Mouse (Mus musculus) left cerebral cortex, postnatal 10 days (tissue): Measurements from ENCODE around the gene Adam12. TPM values are rescaled to one million over a fixed set of nuclear protein-coding genes. Genes with fewer than 3 reads are reported as not detected.
"Not testable (repeated sequence)": the region's sequence is repeated elsewhere in the genome, so short reads cannot be mapped to it uniquely, and the experiment has no call there.

ENCODE experiments used
- DNase-seq, 2 experiments: peaks; one replicate each; pipeline ENCODE4 v3.0.0; 2021 to 2022; ENCODE audit warnings: low spot score in 2 of 2, mixed read lengths in 1 of 2; ENCODE audit errors: extremely low spot score in 1 of 2
- intact Hi-C: fragments of 180-260 bp; cut with DNase I; formaldehyde crosslinking; loops from one replicate; pipeline ENCODE4 v1.15.1; 2025
- total RNA-seq, 2 experiments: library from RNA; stranded (reverse); gene quantifications; 2 replicates each; pipeline ENCODE4 v1.2.3; 2021

The Adam12 gene
- total RNA-seq, 2 experiments from 2014 or later: 8.6 to 9.0 TPM

DNA sequence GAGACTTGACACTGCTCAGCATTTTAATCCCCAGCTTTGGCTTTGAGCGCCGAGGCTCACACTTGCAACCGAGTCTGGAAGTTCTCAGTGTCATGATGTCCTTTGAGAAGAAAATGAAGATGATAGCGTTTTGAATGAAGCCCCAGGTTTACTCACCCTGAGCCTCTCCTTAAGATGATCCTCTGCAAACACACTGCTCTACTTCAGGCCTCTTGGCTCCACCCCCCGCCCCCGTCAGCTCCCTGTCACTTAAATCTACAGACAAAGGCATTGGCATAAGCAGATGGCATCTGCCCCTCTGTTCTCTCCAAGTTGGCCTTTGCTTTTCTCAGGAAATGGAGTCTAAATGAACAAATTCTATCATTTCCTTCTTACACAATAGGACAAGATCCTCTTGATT lies 308.0 kb downstream of the Adam12 start:
- no peak for DNase-seq
- intact Hi-C loops: no loop called here

DNA sequence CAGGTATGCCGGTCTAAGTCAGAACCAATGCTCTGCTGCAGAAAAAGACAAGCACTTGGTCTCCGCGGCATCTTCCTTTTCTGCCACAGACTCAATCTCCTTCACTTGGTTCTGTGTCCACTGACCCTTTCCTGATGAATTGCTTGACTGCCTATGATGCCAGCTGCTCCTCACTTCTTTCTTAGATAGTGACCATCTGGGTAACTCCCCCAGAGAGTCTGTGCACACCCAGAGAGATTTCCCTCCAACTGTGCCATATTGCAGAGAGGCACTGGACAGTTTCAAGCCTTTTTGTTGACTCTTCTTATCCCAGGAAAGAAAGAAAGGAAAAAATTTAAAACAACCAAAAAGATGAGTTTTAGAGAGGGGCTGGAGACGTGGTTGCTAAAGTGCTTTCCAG lies 310.7 kb downstream of the Adam12 start:
- intact Hi-C loops: no loop called here
- no peak for DNase-seq

- DNase-seq: no peak
- intact Hi-C loops: no loop called here
Observed at GRCm38 (mm10) chr7:133920724-133921123, 311.2 kb downstream of the Adam12 start.

- peak; percentile 20 to 56 for DNase-seq
- intact Hi-C loops: no loop called here
Observed at GRCm38 (mm10) chr7:133919918-133920317, 312.0 kb downstream of the Adam12 start.

DNA sequence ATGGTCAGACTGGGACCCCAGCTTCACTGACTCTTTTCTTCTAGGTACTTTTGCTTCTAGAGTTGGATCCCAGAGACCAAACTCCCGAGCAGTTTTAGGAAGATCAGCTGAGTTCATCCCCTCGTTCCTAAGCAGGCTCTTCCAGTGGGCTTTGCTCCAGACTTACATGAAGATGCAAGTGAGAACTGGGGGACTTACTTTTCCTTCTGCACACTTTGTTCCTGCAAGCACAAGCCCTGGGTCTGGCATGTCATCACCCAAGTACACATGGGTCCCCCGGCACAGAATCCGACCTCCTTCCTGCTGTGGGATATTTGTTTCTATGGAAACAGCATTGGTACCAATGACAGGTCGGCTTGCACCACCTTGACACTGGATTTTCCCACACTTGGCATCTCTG lies 312.6 kb downstream of the Adam12 start:
- no peak for DNase-seq
- intact Hi-C loops: no loop called here

- intact Hi-C loops: no loop called here
- DNase-seq: no peak
Observed at GRCm38 (mm10) chr7:133916230-133916629, 315.7 kb downstream of the Adam12 start.

GRCm38 (mm10) chr7:133911881-133912280 lies 320.1 kb downstream of the Adam12 start:
- peak in 1 of 2 experiments; percentile 31 for DNase-seq
- intact Hi-C loops: no loop called here

GRCm38 (mm10) chr7:133909833-133910375 lies 322.0 kb downstream of the Adam12 start:
- no peak for DNase-seq
- intact Hi-C loops: no loop called here

DNA sequence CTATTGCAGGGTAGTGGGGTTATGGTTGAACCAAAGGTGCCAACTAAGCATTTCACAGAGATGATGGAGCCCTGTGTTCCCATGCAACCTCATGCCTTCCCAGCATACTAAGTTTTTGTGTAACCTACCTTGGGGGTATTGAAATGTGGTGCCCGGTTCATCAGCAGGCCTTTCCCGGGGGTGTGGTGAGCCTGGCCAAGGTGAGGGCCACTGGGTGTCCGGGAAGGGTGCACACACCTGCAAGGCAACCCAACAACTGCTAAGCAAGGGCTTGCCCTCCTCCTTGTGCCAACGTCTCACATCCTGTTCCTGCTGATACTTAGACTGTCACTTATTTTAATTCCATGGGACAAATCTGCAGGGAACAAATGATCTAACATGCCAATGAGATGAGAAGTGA lies 323.0 kb downstream of the Adam12 start:
- no peak for DNase-seq
- intact Hi-C loops: no loop called here

DNA sequence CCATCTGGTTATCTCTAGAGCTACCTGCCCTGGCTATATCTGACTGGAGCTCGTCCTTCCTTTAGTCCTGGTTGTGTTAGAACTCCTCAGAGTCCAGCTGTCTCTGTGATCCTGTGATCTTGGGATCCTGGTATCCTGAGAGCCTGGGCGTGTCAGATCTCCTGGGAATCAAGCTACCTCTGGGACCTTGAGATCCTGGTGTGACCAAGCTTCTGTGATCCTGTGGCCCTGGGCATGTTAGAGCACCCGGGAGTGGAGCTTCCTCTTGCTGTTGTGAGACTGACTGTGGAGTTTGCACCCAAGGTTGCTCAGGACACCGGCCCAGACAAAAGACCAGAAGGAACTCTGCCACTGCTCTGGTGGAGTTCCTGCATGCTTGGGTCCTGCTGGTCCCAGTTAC lies 332.6 kb downstream of the Adam12 start:
- DNase-seq: no peak
- intact Hi-C loops: no loop called here

- intact Hi-C loops: no loop called here
- no peak for DNase-seq
Observed at GRCm38 (mm10) chr7:133891796-133892195, 340.1 kb downstream of the Adam12 start.

DNA sequence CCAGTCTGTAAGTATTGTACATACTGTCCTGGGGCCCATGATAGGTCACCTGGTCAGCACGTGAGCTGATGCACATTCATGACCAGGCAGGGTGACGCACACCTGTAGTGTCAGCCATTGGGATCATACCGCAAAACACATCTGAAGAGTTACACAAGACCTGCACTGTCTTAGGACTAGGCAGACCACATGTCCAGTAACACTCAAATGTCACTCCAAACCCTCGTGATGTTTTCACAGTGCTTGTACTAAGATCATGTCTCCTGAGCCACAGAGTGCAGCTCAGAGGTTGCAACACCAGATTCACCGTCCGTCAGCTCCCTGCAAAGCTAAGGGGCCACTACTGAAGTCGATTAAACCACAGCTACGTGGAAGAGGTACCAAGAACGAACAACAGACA lies 340.6 kb downstream of the Adam12 start:
- DNase-seq: no peak

DNA sequence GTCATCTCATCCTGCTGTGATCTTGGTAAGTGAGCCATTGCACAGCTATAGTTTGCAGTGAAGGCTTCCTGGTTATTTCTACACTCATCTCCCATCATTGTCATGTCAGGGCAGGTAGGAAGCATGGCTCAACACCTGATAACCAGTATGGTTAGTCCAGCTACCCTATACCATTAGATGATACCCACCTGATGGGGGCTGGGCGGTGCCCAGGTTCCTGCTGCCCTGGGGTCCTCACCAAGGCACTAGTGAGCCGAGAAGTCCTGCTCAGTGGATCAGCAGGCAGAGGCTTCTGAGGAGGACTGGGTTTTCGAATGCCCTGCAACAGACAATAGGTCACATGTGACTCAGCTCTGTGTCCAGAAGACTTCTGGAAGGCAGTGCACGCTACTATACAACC lies 342.0 kb downstream of the Adam12 start:
- intact Hi-C loops: no loop called here
- DNase-seq: no peak

More for the DNA sequence above, 340.6 kb downstream of the Adam12 start:
- intact Hi-C loops: no loop called here

DNA sequence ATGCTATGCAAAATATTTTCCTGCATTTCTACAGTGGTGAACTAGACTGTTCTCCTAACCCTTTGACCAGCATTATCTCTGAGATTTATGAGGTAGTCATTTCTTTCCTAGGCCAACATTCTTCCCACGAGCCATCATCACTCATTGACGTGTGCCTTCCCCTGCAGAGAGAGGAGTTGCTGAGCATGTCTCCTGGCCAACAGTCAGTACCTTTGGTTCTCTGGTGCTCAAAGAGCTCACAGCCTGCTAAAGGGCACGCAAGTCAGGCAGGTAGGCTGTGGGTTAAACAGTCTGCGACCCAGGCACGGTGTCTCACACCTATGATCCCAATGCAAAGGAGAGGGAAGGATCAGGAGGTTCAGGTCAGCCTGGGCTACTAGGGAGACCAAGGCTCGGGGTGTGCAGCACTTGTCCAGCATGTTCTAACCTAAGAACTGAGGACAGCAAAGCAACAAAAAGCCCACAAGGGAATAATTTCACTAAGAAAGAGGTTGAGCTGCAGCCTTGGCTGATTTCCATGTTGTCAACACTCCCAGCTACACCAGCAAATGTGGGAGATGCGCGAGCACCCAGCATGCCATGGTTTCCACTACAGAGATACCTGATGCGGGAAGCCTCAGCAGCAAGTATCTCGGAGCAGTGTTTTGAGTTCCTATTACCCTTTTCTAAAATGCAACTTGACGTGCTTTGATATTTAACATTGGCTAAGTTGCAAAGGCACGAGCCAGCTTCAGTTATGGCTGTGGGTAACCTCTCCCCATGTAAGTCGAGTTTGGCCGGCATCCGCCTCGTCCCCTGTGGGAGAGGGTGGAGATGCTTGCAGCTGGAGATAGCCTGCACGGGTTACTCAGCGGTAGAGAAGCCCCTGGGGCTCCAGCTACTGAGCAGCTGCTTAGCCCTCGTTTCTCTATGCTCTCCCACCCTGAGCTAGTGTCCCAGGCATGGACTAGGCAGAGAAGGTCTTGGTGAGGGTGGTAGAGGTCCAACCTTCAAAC lies 342.7 kb downstream of the Adam12 start:
- no peak for DNase-seq
- intact Hi-C loops: no loop called here

DNA sequence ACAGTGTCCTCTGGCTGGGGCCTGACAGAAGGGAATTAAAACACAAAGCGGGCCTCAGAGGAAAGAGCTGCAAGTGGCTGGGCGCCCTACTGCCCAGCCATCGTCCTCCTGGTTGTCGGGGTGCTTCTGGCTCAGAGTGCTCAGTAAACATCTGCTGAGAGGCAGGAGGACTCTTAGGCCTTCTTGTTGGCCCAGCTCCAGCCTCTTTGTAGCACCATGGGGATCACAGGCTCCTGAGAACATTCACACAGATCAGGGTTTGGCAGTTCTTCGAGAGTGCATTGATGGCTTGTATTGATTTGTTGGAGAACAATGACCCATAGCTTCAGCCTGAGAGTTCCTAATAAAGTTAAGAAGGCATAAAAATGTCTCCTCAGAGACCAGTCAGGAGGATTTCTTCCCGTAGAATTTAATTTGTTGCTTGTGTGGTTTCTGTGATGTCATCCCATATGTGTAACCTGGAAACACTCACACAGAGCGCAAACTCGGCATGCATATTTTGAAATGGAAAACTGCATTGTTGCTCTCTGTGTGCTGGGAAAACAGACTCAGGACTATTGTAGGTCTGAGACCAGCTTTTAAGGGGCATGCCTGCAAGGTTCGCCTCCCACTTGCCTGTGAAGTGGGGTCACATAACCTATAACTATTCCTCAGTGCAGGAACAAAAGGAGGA lies 347.1 kb downstream of the Adam12 start:
- DNase-seq, intact Hi-C loops: not testable (repeated sequence)

- no peak for DNase-seq
- intact Hi-C loops: no loop called here
Observed at GRCm38 (mm10) chr7:133879761-133880160, 352.2 kb downstream of the Adam12 start.

DNA sequence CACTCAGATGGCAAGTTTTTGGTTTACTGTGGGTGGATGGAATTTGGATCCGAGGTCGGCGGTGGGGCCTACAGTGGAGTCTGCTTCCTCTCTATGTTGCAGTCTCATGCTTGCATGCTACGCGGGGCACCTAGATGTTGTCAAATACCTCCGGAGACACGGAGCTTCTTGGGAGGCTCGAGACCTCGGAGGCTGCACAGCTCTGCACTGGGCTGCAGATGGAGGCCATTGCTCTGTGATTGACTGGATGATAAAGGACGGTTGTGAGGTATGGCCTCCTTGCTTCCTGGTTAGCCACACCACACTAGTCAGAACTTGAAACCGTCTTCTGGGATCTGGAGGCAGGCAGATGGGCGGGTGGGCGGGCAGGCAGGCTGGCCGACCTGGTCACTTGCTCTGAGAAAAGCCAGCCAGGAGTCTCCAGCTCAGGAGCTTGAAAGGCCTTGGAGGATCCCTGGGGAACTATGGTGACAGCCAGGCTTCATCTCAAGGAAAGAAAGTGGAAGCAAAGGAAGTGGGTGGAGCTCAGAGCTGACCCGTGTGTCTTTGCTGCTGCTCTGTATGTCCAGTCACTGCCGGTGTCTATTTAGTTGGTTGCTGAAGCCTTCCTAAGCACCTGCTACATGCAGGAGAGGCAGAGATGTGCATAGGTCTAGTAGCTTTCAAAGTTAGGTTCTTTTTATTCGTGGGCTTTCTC lies 355.2 kb downstream of the Adam12 start:
- no peak for DNase-seq
- intact Hi-C loops: no loop called here

GRCm38 (mm10) chr7:133876139-133876538 lies 355.8 kb downstream of the Adam12 start:
- DNase-seq: no peak
- intact Hi-C loops: no loop called here

DNA sequence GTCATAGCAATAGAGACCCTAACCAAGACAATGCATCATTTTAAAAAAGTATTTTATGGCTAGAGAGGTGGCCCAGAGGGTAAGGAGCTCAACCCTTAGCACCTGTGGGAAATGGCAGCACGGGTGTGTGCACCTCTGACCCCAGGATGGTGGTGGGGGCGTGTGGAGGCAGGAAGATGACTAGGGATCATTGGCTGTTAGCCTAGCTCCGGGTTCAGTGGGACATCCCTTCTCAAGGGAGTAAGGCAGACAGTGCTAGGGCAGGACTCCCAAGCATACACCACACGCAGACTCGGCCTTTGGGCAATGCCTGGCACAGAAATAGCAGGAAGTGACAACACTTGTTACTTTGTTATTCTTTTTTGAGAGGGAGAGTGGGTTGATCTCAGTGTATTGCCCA lies 359.2 kb downstream of the Adam12 start:
- intact Hi-C loops: no loop called here
- no peak for DNase-seq
